Mouse (Mus musculus) forebrain, embryonic 12.5 days (tissue): ENCODE measurements around the gene Eef1akmt1. TPM values are rescaled to one million over a fixed set of nuclear protein-coding genes. Genes with fewer than 3 reads are reported as not detected.

Experiments
- ATAC-seq: fragments of 200-750 bp; cut with Nextera tagmentation; 2 replicates; pipeline ENCODE4 v1.8.0; 2017; ENCODE audit warnings: moderate TSS enrichment; ENCODE audit not compliant: low FRiP score
- H3K27ac ChIP-seq: fragments of 300-500 bp; sonication (generic); 2 replicates; pipeline ENCODE4 v1.5.1; 2016; ENCODE audit warnings: mild to moderate bottlenecking
- H3K27me3 ChIP-seq: fragments of 300-500 bp; sonication (generic); 2 replicates; pipeline ENCODE4 v1.6.1; 2016; ENCODE audit warnings: mild to moderate bottlenecking
- H3K36me3 ChIP-seq: fragments of 300-500 bp; sonication (generic); replicated peaks from 2 replicates; pipeline ENCODE4 v1.6.1; 2016; ENCODE audit warnings: mild to moderate bottlenecking
- H3K4me1 ChIP-seq: fragments of 300-500 bp; sonication (generic); 2 replicates; pipeline ENCODE4 v1.6.1; 2016
- H3K4me2 ChIP-seq: fragments of 300-500 bp; sonication (generic); 2 replicates; pipeline ENCODE4 v1.6.1; 2016; ENCODE audit warnings: mild to moderate bottlenecking, moderate library complexity
- H3K4me3 ChIP-seq: fragments of 300-500 bp; sonication (generic); replicated peaks from 2 replicates; pipeline ENCODE4 v1.5.1; 2016; ENCODE audit warnings: mild to moderate bottlenecking
- H3K9ac ChIP-seq: fragments of 300-500 bp; sonication (generic); 2 replicates; pipeline ENCODE4 v1.6.1; 2016; ENCODE audit warnings: mild to moderate bottlenecking
- H3K9me3 ChIP-seq: fragments of 300-500 bp; sonication (generic); 2 replicates; pipeline ENCODE4 v1.6.1; 2016
- WGBS: fragments of 180-500 bp; shearing (Covaris S2); methylation state at CpG from one replicate; pipeline ENCODE4 v1.1.7; 2016; 5-methylcytosine and 5-hydroxymethylcytosine counted together
- polyA plus RNA-seq: library from polyadenylated mRNA; unstranded; fragments of >200 nt; fragmentation: Nextera tagmentation; extraction: Ambion mirVana; gene quantifications from 2 replicates; pipeline ENCODE4 v1.2.1, GENCODE M21; 2016

Eef1akmt1 gene
- polyA plus RNA-seq, 1 experiment from 2014 or later, result 77.7 TPM

GRCm38 (mm10) chr14:57591830-57592229 is 20.4 kb upstream of the Eef1akmt1 start:
- Histone ChIP-seq H3K27ac (no peak overlapping the region), H3K27me3 (no peaks in the 10 kb centered on the region), H3K4me3 (no peak overlapping the region), H3K4me1 (no peaks in the 10 kb centered on the region), H3K4me2 (no peak overlapping the region), H3K36me3 (peaks cover 71% of the 10 kb centered on the region), H3K9me3 (no peaks in the 10 kb centered on the region), H3K9ac (no peak overlapping the region)
- WGBS, result 94% methylated on average over 3 of the region's 3 CpGs
- ATAC-seq, result no peak

GRCm38 (mm10) chr14:57576364-57577060 is 5.1 kb upstream of the Eef1akmt1 start:
- 93% methylated on average over 2 of the region's 2 CpGs for WGBS
- Histone ChIP-seq H3K9me3 (no peaks in the 10 kb centered on the region), H3K27me3 (no peaks in the 10 kb centered on the region)

GRCm38 (mm10) chr14:57574792-57575587 is 3.6 kb upstream of the Eef1akmt1 start:
- no peak overlapping the region for H3K9ac ChIP-seq
- H3K27ac ChIP-seq, result no peak overlapping the region
- peaks cover 12% of the 10 kb centered on the region for H3K36me3 ChIP-seq
- WGBS, result 82% methylated on average over 6 of the region's 6 CpGs
- H3K4me3 ChIP-seq, result no peak overlapping the region
- peaks cover 6% of the 10 kb centered on the region for H3K4me1 ChIP-seq
- H3K9me3 ChIP-seq, result no peaks in the 10 kb centered on the region
- ATAC-seq, result no peak
- H3K27me3 ChIP-seq, result no peaks in the 10 kb centered on the region
- H3K4me2 ChIP-seq, result no peak overlapping the region

More at GRCm38 (mm10) chr14:57576364-57577060, 5.1 kb upstream of the Eef1akmt1 start:
- no peak overlapping the region for H3K9ac ChIP-seq
- H3K4me2 ChIP-seq, result no peak overlapping the region
- no peak overlapping the region for H3K27ac ChIP-seq
- no peak overlapping the region for H3K4me3 ChIP-seq
- peaks cover 21% of the 10 kb centered on the region for H3K36me3 ChIP-seq
- H3K4me1 ChIP-seq, result no peaks in the 10 kb centered on the region
- ATAC-seq, result no peak

GRCm38 (mm10) chr14:57565626-57566025 is 5.8 kb downstream of the Eef1akmt1 start:
- Histone ChIP-seq H3K9me3 (no peaks in the 10 kb centered on the region), H3K4me1 (peaks cover 2% of the 10 kb centered on the region; the same call in 1 of the 2 replicates), H3K27ac (no peak overlapping the region), H3K4me3 (no peak overlapping the region), H3K36me3 (no peaks in the 10 kb centered on the region), H3K9ac (no peak overlapping the region), H3K27me3 (no peaks in the 10 kb centered on the region), H3K4me2 (no peak overlapping the region)
- ATAC-seq, result no peak
- 91% methylated on average over 6 of the region's 6 CpGs for WGBS

- no peak overlapping the region for H3K27ac ChIP-seq
- H3K4me2 ChIP-seq, result no peak overlapping the region
- no peaks in the 10 kb centered on the region for H3K27me3 ChIP-seq
- no peak for ATAC-seq
- H3K9me3 ChIP-seq, result no peaks in the 10 kb centered on the region
- no peak overlapping the region for H3K4me3 ChIP-seq
- H3K9ac ChIP-seq, result no peak overlapping the region
- 88% methylated on average over 1 of the region's 1 CpGs for WGBS
- H3K4me1 ChIP-seq, result no peaks in the 10 kb centered on the region; the same call in 1 of the 2 replicates
- 0 out of 2 replicates have a peak, but pooled peaks cover 4% of the 10 kb centered on the region for H3K36me3 ChIP-seq
These were observed 14.5 kb downstream of the Eef1akmt1 start for GRCm38 (mm10) chr14:57556922-57557321.

GRCm38 (mm10) chr14:57555471-57556070 is 15.8 kb downstream of the Eef1akmt1 start:
- WGBS, result 86% methylated on average over 7 of the region's 7 CpGs
- no peaks in the 10 kb centered on the region for H3K9me3 ChIP-seq
- H3K4me1 ChIP-seq, result no peaks in the 10 kb centered on the region; the same call in 1 of the 2 replicates
- no peak overlapping the region for H3K4me3 ChIP-seq
- no peak overlapping the region for H3K27ac ChIP-seq
- H3K4me2 ChIP-seq, result no peak overlapping the region
- no peak for ATAC-seq
- no peak overlapping the region for H3K9ac ChIP-seq
- no peaks in the 10 kb centered on the region for H3K27me3 ChIP-seq
- 0 out of 2 replicates have a peak, but pooled peaks cover 4% of the 10 kb centered on the region for H3K36me3 ChIP-seq

GRCm38 (mm10) chr14:57554434-57554833 is 17.0 kb downstream of the Eef1akmt1 start:
- no peak overlapping the region for H3K4me3 ChIP-seq
- peaks cover 15% of the 10 kb centered on the region; the same call in 1 of the 2 replicates for H3K36me3 ChIP-seq
- H3K27ac ChIP-seq, result no peak overlapping the region
- H3K4me1 ChIP-seq, result no peaks in the 10 kb centered on the region
- H3K9me3 ChIP-seq, result no peaks in the 10 kb centered on the region
- no peaks in the 10 kb centered on the region for H3K27me3 ChIP-seq
- H3K4me2 ChIP-seq, result no peak overlapping the region
- 93% methylated on average over 5 of the region's 5 CpGs for WGBS
- H3K9ac ChIP-seq, result no peak overlapping the region
- ATAC-seq, result no peak

GRCm38 (mm10) chr14:57552945-57553344 is 18.5 kb downstream of the Eef1akmt1 start:
- no peak for ATAC-seq
- Histone ChIP-seq H3K9ac (no peak overlapping the region), H3K4me1 (no peaks in the 10 kb centered on the region)

GRCm38 (mm10) chr14:57547062-57547461 is 24.4 kb downstream of the Eef1akmt1 start:
- 89% methylated on average over 5 of the region's 5 CpGs for WGBS
- 0 out of 2 replicates have a peak, but pooled peaks cover 4% of the 10 kb centered on the region for H3K4me1 ChIP-seq
- H3K27ac ChIP-seq, result no peak overlapping the region
- ATAC-seq, result no peak
- H3K4me2 ChIP-seq, result no peak overlapping the region
- no peak overlapping the region for H3K9ac ChIP-seq
- H3K9me3 ChIP-seq, result no peaks in the 10 kb centered on the region
- H3K27me3 ChIP-seq, result peaks cover 5% of the 10 kb centered on the region
- peaks cover 16% of the 10 kb centered on the region; the same call in 1 of the 2 replicates for H3K36me3 ChIP-seq
- no peak overlapping the region for H3K4me3 ChIP-seq

More at GRCm38 (mm10) chr14:57552945-57553344, 18.5 kb downstream of the Eef1akmt1 start:
- Histone ChIP-seq H3K4me2 (no peak overlapping the region), H3K4me3 (no peak overlapping the region), H3K36me3 (peaks cover 20% of the 10 kb centered on the region; the same call in 1 of the 2 replicates), H3K27ac (no peak overlapping the region), H3K9me3 (no peaks in the 10 kb centered on the region), H3K27me3 (no peaks in the 10 kb centered on the region)

GRCm38 (mm10) chr14:57546557-57547021 is 24.8 kb downstream of the Eef1akmt1 start:
- H3K4me1 ChIP-seq, result 0 out of 2 replicates have a peak, but pooled peaks cover 4% of the 10 kb centered on the region
- H3K4me2 ChIP-seq, result no peak overlapping the region
- no peak overlapping the region for H3K27ac ChIP-seq
- no peak for ATAC-seq
- H3K9ac ChIP-seq, result no peak overlapping the region
- peaks cover 9% of the 10 kb centered on the region for H3K27me3 ChIP-seq
- no peak overlapping the region for H3K4me3 ChIP-seq
- WGBS, result 32% methylated on average over 13 of the region's 13 CpGs
- no peaks in the 10 kb centered on the region for H3K9me3 ChIP-seq
- H3K36me3 ChIP-seq, result peaks cover 16% of the 10 kb centered on the region; the same call in 1 of the 2 replicates

- WGBS, result 88% methylated on average over 8 of the region's 8 CpGs
- Histone ChIP-seq H3K4me3 (no peak overlapping the region), H3K4me2 (no peak overlapping the region), H3K9ac (no peak overlapping the region), H3K36me3 (peaks cover 16% of the 10 kb centered on the region; the same call in 1 of the 2 replicates), H3K4me1 (0 out of 2 replicates have a peak, but pooled peaks cover 4% of the 10 kb centered on the region), H3K27me3 (peaks cover 14% of the 10 kb centered on the region), H3K27ac (no peak overlapping the region), H3K9me3 (no peaks in the 10 kb centered on the region)
- no peak for ATAC-seq
These were observed 25.3 kb downstream of the Eef1akmt1 start for GRCm38 (mm10) chr14:57546131-57546530.

GRCm38 (mm10) chr14:57545526-57545925 is 25.9 kb downstream of the Eef1akmt1 start:
- Histone ChIP-seq H3K27me3 (peaks cover 17% of the 10 kb centered on the region), H3K4me1 (0 out of 2 replicates have a peak, but pooled peaks cover 4% of the 10 kb centered on the region), H3K27ac (no peak overlapping the region), H3K9ac (no peak overlapping the region), H3K9me3 (no peaks in the 10 kb centered on the region), H3K4me3 (no peak overlapping the region), H3K4me2 (no peak overlapping the region), H3K36me3 (peaks cover 16% of the 10 kb centered on the region; the same call in 1 of the 2 replicates)
- WGBS, result 85% methylated on average over 17 of the region's 17 CpGs
- no peak for ATAC-seq
